In the genomic region with DNA sequence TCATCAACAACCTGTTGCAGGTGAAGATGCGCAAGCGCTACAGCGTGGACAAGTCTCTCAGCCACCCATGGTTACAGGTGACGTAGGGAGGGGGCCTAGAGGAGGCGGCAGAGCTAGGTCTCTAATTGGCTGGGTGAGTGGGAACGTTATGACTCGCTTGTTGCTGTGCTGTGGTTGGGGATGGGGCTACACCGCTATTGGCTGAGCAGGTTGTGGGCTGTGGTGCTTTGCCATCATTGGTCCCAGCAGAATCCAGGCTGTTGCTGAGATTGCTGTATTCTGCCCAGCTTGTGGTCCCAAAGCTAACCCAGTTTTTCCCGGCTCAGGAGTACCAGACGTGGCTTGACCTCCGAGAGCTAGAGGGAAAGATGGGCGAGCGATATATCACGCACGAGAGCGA, we compare ENCODE assay signal across 1 mouse cellular context.
TF ChIP-seq lines count a peak whose summit lies in the region.

No protein-coding gene starts in this region.

TF ChIP-seq in MEL, 35 proteins besides CTCF, POLR2A, EP300 and RAD21:
- TF ChIP-seq ETS1 (IDR thresholded peaks at IDR 0.05; ENCODE audit: low read depth, low read length) (no peak), ZKSCAN1 (IDR thresholded peaks at IDR 0.05; ENCODE audit: low read depth, low read length) (no peak), TBP (IDR thresholded peaks at IDR 0.05; ENCODE audit: low read depth, low read length) (no peak), ZC3H11A (IDR thresholded peaks at IDR 0.05; ENCODE audit: low read depth, low read length) (no peak), POLR2AphosphoS2 (IDR thresholded peaks at IDR 0.05; ENCODE audit: low read length) (no peak), MAX (IDR thresholded peaks at IDR 0.05; ENCODE audit: low read length) (no peak), SIN3A (IDR thresholded peaks at IDR 0.05; ENCODE audit: low read length) (no peak), MXI1 (IDR thresholded peaks at IDR 0.05; ENCODE audit: low read depth, low read length) (no peak), RCOR1 (IDR thresholded peaks at IDR 0.05; ENCODE audit: low read depth, low read length) (no peak), NELFE (IDR thresholded peaks at IDR 0.05; ENCODE audit: low read depth, low read length) (no peak), MEF2A (IDR thresholded peaks at IDR 0.05; ENCODE audit: extremely low read depth, insufficient replicate concordance, low read depth, low read length, poor library complexity, severe bottlenecking) (no peak), BHLHE40 (IDR thresholded peaks at IDR 0.05; ENCODE audit: borderline replicate concordance, low read depth, low read length) (no peak), MYB (IDR thresholded peaks at IDR 0.05; ENCODE audit: low read depth, low read length) (no peak), USF1 (IDR thresholded peaks at IDR 0.05; ENCODE audit: low read depth, low read length) (no peak), ZNF384 (IDR thresholded peaks at IDR 0.05; ENCODE audit: low read depth, low read length) (no peak), ZMIZ1 (IDR thresholded peaks at IDR 0.05; ENCODE audit: low read depth, low read length) (no peak), CHD2 (IDR thresholded peaks at IDR 0.05; ENCODE audit: low read length) (no peak; the same call in 1 of the 2 replicates), MAZ (IDR thresholded peaks at IDR 0.05; ENCODE audit: low read depth, low read length) (no peak)
